Mouse (Mus musculus) cortical plate, adult 2 months (tissue): ENCODE measurements at regions not wholly inside any gene's neighbourhood (a gene's known extent, or its start where the extent isn't known, plus 50 kb on each side); places are given as distances from the start of the nearest gene placed in this dataset.

ENCODE experiments used
- H3K27ac ChIP-seq: fragments of 200-500 bp; 2 replicates; pipeline ENCODE4 v1.5.1; 2012; ENCODE audit warnings: low read length, control low read depth, inconsistent platforms; ENCODE audit not compliant: insufficient read depth
- H3K4me1 ChIP-seq: fragments of 200-500 bp; 2 replicates; pipeline ENCODE4 v1.6.1; 2011; ENCODE audit warnings: low read length; ENCODE audit not compliant: control insufficient read depth, insufficient read depth
- H3K4me3 ChIP-seq: fragments of 200-500 bp; 2 replicates; pipeline ENCODE4 v1.5.1; 2011; ENCODE audit warnings: mild to moderate bottlenecking, low read length, control low read depth; ENCODE audit not compliant: insufficient read depth
- CTCF ChIP-seq: fragments of 200-500 bp; IDR thresholded peaks from 2 replicates; pipeline ENCODE4 v1.5.1; 2011; ENCODE audit warnings: mild to moderate bottlenecking, control low read depth, low read length; ENCODE audit not compliant: insufficient read depth; ENCODE audit errors: extremely low read depth
- POLR2A ChIP-seq: fragments of 200-500 bp; IDR thresholded peaks from 2 replicates; pipeline ENCODE4 v1.6.1; 2011; ENCODE audit warnings: mild to moderate bottlenecking, low read length, control low read depth; ENCODE audit not compliant: insufficient read depth; ENCODE audit errors: extremely low read depth

DNA sequence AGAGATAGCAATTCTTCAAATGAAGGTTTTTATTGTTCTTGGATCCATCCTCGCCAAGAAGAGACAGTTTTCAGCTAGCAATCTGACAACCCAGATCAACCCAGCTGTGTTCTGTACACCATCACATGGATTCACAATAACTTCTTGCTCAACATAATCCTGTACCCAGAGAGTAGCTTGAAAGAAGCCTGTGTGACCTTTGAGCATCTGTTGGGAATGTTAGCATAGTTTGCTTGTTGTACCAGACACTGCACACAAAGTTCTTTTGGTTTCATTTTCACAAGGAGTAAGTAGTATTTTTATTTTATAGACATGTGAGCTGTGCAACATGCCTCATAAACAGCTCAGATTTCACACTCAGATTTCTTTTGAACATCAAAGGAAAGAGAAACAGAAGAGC is 136.0 kb downstream of the Gm9733 start:
- no peaks in the 10 kb centered on the region for H3K4me1 ChIP-seq
- TF ChIP-seq CTCF, result no peak
- TF ChIP-seq POLR2A, result no peak
- no peak overlapping the region for H3K4me3 ChIP-seq
- H3K27ac ChIP-seq, result no peak overlapping the region

DNA sequence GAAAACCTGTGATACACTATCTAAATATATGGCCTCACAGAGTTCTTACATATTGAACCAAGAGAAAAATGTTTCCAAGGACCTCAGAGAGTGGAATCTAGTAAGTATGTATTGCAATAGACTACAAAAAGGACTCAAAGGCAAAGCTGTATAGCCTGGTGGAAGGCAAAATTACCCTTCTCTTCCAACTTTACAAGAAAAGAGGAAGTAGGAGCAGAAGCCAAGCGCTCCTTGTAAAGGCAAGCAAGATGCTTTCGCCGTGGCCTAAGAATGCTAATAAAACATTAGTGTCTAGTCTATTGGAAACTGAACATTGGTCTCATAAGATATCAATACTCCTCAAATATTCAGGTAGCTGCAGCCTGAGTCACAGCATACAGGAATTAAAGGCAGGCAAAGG is 134.0 kb downstream of the Gm9733 start:
- Histone ChIP-seq H3K4me1 (no peaks in the 10 kb centered on the region), H3K27ac (no peak overlapping the region)
- TF ChIP-seq POLR2A (no peak), CTCF (no peak)

DNA sequence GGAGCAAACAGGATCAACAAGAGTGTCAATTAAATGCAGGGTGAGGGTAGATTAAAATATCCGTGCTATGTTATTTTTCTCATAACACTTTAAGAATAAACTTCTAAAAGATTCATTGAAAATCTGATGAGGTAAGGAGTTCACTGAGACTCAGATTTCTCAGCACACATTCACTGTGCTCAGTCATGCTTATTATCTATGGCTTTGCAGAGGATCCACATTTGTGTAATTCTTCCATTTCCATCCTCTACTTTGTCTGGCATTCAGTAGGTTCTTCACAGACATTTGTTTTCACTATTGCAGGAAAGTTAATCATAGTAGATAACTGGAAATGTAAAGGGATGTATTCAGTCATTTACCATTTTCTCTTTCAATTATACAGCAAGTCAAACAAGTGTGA is 131.8 kb downstream of the Gm9733 start:
- Histone ChIP-seq H3K4me1 (no peaks in the 10 kb centered on the region), H3K27ac (no peak overlapping the region), H3K4me3 (no peak overlapping the region)
- no peak for TF ChIP-seq POLR2A
- no peak for TF ChIP-seq CTCF

More for the DNA sequence above, 134.0 kb downstream of the Gm9733 start:
- no peak overlapping the region for H3K4me3 ChIP-seq

DNA sequence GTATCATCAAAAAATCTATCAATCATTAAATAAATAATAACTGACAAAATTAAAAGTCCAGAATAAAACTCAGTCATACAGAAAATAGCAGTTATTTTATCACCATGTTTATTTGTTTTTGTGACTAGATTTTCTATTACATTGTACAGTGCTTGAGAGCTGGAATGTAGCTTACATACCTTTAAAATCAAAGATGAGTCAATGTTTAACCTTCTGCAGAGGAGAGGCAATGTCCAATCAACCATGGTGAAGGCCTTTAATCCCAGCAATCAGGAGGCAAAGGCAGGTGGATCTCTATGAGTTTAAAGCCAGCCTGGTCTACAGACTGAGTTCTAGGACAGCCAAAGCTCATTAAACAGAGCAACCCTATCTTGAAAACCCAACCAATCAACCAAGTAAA is 131.1 kb downstream of the Gm9733 start:
- no peak overlapping the region for H3K27ac ChIP-seq
- no peak for TF ChIP-seq CTCF
- TF ChIP-seq POLR2A, result no peak
- H3K4me1 ChIP-seq, result no peaks in the 10 kb centered on the region
- no peak overlapping the region for H3K4me3 ChIP-seq

DNA sequence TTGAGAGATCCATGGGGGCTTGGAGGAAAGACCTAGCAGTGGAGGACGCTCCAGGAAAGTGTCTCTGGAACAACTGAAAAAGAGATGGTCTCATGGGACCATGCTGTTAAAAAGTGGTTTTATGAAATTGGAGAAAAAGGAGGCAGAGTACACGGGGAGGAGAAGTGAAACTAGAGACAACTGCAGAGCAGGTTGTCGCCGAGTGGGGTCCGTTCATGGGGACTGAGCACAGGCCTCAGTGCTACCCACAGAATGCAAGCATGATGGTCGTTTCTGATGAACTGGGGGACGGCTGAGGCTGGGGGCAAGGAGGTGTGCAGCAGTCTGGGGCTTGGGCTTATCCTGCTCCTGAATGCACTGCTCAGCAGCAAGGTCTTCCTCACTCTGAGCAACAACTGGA is 129.3 kb downstream of the Gm9733 start:
- H3K27ac ChIP-seq, result no peak overlapping the region
- no peak overlapping the region for H3K4me3 ChIP-seq
- TF ChIP-seq POLR2A, result no peak
- no peak for TF ChIP-seq CTCF
- no peaks in the 10 kb centered on the region for H3K4me1 ChIP-seq

DNA sequence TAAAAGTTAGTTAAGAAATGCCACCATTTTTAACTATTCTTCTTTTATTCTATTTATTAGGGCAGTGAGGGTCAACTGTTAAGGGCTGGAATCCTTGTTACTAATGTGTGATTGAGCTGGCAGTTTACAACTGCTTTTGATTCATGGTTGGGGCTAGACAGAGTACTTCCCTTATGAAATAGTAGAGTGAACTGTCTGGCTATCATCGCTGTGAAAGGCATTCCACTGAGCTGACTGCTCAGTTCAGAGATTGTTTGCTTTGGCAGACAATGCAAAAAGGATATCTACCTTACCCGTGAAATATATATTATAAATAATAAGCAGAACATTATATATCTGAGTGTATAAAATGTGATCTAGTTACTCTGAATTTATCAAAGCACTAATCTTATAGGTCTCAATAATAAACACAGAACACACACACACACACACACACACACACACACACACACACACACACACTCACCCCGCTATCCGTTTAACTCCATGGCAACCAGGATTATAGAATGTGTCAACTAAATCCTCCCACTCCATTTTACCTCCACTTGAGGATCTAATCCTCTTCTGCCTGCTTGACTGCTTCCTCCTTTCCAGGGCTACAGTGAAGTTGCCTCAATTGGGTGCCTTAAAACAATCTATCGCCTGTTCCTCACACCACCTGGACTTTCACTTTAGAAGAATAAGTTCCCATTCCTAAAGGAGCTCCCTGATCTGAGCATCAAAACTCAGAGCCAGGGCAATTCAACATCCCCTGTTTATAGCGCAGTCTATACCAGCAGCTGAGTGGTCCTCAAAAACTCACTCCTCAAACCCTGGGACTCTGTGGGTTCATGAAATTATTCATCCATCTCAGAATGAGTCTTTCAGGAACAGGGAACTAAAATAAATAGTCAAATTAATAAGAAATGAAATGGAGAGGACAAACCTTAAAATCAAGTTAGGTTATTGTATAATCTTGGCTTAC is 126.6 kb downstream of the Gm9733 start:
- Histone ChIP-seq H3K4me3 (no peak overlapping the region), H3K4me1 (no peaks in the 10 kb centered on the region)
- TF ChIP-seq POLR2A, result no peak
- TF ChIP-seq CTCF, result no peak

DNA sequence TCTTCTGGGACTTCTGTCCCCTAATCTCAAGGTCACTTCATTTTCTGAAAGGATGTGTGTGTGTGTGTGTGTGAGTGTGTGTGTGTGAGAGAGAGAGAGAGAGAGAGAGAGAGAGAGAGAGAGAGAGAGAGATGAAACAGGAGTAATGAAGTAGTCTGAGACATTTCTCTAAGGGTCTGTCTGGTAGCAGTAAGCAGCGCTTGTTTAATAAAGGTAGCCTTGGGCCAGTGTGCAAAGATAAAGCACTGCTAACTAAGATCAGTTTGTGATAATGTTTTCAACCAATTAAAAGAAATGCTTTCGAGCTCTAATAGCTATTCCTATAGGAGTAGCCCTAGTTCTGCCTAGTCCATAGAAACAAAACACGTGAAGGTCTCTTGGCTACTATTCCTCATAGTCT is 119.7 kb downstream of the Gm9733 start:
- TF ChIP-seq CTCF (no peak), POLR2A (no peak)
- H3K4me1 ChIP-seq, result no peaks in the 10 kb centered on the region
- no peak overlapping the region for H3K4me3 ChIP-seq
- H3K27ac ChIP-seq, result no peak overlapping the region

More for the DNA sequence above, 126.6 kb downstream of the Gm9733 start:
- H3K27ac ChIP-seq, result no peak overlapping the region

DNA sequence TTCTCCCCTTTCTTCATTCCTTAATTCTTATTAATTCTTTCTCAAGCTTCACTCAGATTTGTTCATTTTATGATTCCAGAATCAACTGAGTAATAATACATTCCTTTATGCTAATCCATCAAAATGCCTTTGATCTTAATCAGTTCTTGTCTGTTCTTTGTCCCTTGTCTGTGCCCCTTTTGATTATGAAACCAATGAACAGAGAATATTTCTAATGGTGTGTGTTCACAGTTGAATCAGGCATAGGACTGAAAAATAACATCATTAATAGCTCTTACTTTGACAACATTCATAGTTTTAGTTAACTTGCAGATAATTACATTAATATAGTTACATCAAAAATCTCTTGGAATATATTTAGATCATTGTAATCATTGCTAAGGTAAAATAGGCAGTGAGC is 114.5 kb downstream of the Gm9733 start:
- no peak overlapping the region for H3K27ac ChIP-seq
- TF ChIP-seq CTCF (no peak), POLR2A (no peak)
- H3K4me1 ChIP-seq, result no peaks in the 10 kb centered on the region
- no peak overlapping the region for H3K4me3 ChIP-seq

DNA sequence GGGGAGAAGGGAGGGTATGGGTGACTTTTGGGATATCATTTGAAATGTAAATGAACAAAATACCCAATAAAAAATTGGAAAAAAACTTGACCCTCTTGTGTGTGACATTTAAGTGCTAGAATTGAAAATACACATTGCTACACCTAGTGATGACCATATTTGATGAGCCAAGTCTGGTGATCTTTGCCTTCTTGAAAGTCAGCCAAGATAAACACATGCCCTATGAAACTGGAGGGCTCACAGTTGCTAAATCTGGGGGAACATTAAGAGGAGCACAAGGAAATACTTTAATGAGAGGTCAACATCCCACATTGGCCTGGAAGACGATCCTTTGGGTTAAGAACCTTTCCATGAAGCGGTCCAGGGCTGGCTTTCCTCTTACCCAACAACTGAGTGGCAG is 112.8 kb downstream of the Gm9733 start:
- H3K4me3 ChIP-seq, result no peak overlapping the region
- no peaks in the 10 kb centered on the region for H3K4me1 ChIP-seq
- TF ChIP-seq POLR2A (no peak), CTCF (no peak)
- no peak overlapping the region for H3K27ac ChIP-seq

DNA sequence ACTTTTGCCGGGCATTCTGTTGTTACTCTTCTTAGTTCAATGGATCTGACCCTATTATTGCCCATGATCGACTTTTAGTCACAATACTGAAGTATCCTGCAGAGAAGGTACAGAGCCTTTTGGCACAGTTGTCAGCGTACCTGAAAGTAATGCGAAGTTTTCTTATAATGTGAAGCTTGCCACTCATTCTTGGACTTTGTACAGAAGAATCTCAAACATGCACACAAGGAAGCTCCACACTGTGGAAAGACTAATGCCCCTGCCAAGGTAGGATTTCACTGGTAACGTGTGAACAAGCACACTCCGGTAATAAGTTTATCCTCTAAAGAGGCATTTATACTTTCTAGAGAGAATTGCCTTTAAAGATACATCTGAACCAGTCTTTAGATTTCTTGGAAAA is 108.8 kb downstream of the Gm9733 start:
- no peak for TF ChIP-seq POLR2A
- TF ChIP-seq CTCF, result no peak
- Histone ChIP-seq H3K27ac (no peak overlapping the region), H3K4me3 (no peak overlapping the region), H3K4me1 (no peaks in the 10 kb centered on the region)
